In the genomic region with DNA sequence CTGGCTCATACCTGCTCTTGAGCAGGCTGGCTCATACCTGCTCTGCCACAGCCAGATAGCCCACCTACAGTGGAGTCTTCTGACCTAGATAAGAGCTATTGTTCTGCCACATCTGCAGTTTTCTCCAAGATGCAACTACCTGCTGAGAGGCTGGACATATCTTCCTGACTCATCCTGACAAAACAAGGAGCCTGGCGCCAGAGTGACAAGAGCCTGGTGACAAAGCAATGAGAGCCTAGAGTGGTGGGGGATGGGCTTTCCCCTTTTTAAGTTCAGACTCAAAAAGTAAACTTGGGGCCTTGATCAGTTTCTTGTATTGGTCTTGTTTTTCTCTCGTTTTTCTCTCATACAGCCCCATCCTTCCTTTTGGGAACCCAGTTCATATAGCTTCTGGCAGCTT, we compare ENCODE assay signal across 19 mouse cellular contexts.
"Had no signal": no experiment of that assay in that cellular context is flagged by ENCODE, and none has a peak within 500 bp of the region (broad histone marks: within the 10 kb centered on the region; RNA-seq: fewer than 3 reads in every experiment).

No protein-coding gene starts in this region.

- ATAC-seq: liver, postnatal 0 days; lung, postnatal 0 days had no signal

- H3K36me3 ChIP-seq: liver, embryonic 15.5 days; lung, embryonic 15.5 days; midbrain, embryonic 12.5 days; neural tube, embryonic 13.5 days; neural tube, embryonic 15.5 days had no signal

- DNase-seq: liver, postnatal 0 days; lung, adult 2 months; lung, postnatal 14 days; lung, postnatal 36 days; midbrain, embryonic 14.5 days; retina, postnatal 1 day; right cerebral cortex, postnatal 4 days; spleen, adult 18-20 months; thymus, adult 18-20 months; thymus, postnatal 14 days; thymus, postnatal 36 days had no signal

- H3K4me2 ChIP-seq: liver, embryonic 15.5 days; lung, embryonic 15.5 days; midbrain, embryonic 12.5 days; neural tube, embryonic 13.5 days; neural tube, embryonic 15.5 days had no signal

- H3K27me3 ChIP-seq: liver, embryonic 15.5 days; lung, embryonic 15.5 days; megakaryocyte, embryonic 14.5 days; midbrain, embryonic 12.5 days; neural tube, embryonic 13.5 days; neural tube, embryonic 15.5 days had no signal

- H3K9me3 ChIP-seq: liver, embryonic 15.5 days; lung, embryonic 15.5 days; midbrain, embryonic 12.5 days; neural tube, embryonic 13.5 days; neural tube, embryonic 15.5 days had no signal

- H3K9ac ChIP-seq: liver, embryonic 15.5 days; liver, postnatal 0 days; lung, embryonic 15.5 days; midbrain, embryonic 12.5 days; neural tube, embryonic 13.5 days; neural tube, embryonic 15.5 days had no signal

- H3K27ac ChIP-seq: liver, embryonic 15.5 days; lung, embryonic 15.5 days; macrophage; midbrain, embryonic 12.5 days; neural tube, embryonic 13.5 days; neural tube, embryonic 15.5 days had no signal

- H3K4me3 ChIP-seq: liver, embryonic 15.5 days; lung, embryonic 15.5 days; megakaryocyte, embryonic 14.5 days; midbrain, embryonic 12.5 days; neural tube, embryonic 13.5 days; neural tube, embryonic 15.5 days had no signal

- H3K4me1 ChIP-seq: liver, embryonic 15.5 days; lung, embryonic 15.5 days; megakaryocyte, embryonic 14.5 days; midbrain, embryonic 12.5 days; neural tube, embryonic 13.5 days; neural tube, embryonic 15.5 days had no signal
